Mouse (Mus musculus) embryonic facial prominence, embryonic 13.5 days (tissue): Measurements from ENCODE around the gene Olfr732. TPM values are rescaled to one million over a fixed set of nuclear protein-coding genes. Genes with fewer than 3 reads are reported as not detected.

Experiments used
- ATAC-seq: fragments of 200-750 bp; cut with Nextera tagmentation; 2 replicates; pipeline ENCODE4 v1.8.0; 2017; ENCODE audit warnings: low read depth; ENCODE audit not compliant: insufficient number of reproducible peaks, insufficient read depth, low FRiP score, low TSS enrichment
- H3K27ac ChIP-seq: fragments of 300-500 bp; sonication (generic); 2 replicates; pipeline ENCODE4 v1.5.1; 2015; ENCODE audit warnings: moderate library complexity, mild to moderate bottlenecking, inconsistent platforms
- H3K27me3 ChIP-seq: fragments of 300-500 bp; sonication (generic); 2 replicates; pipeline ENCODE4 v1.6.1; 2015; ENCODE audit warnings: mild to moderate bottlenecking, inconsistent platforms
- H3K36me3 ChIP-seq: fragments of 300-500 bp; sonication (generic); 2 replicates; pipeline ENCODE4 v1.6.1; 2015; ENCODE audit warnings: mild to moderate bottlenecking, inconsistent platforms
- H3K4me1 ChIP-seq: fragments of 300-500 bp; sonication (generic); 2 replicates; pipeline ENCODE4 v1.6.1; 2015; ENCODE audit warnings: inconsistent platforms
- H3K4me2 ChIP-seq: fragments of 300-500 bp; sonication (generic); 2 replicates; pipeline ENCODE4 v1.6.1; 2015; ENCODE audit warnings: moderate library complexity, mild to moderate bottlenecking, inconsistent platforms
- H3K4me3 ChIP-seq: fragments of 300-500 bp; sonication (generic); 2 replicates; pipeline ENCODE4 v1.5.1; 2015; ENCODE audit warnings: mild to moderate bottlenecking, inconsistent platforms
- H3K9ac ChIP-seq: fragments of 300-500 bp; sonication (generic); 2 replicates; pipeline ENCODE4 v1.6.1; 2015; ENCODE audit warnings: mild to moderate bottlenecking, inconsistent platforms
- H3K9me3 ChIP-seq: fragments of 300-500 bp; sonication (generic); 2 replicates; pipeline ENCODE4 v1.6.1; 2016; ENCODE audit warnings: inconsistent platforms
- WGBS: fragments of 180-500 bp; shearing (Covaris S2); methylation state at CpG from one replicate; pipeline ENCODE4 v1.1.7; 2015; ENCODE audit warnings: mixed read lengths; 5-methylcytosine and 5-hydroxymethylcytosine counted together
- polyA plus RNA-seq: library from polyadenylated mRNA; unstranded; fragments of >200 nt; fragmentation: Nextera tagmentation; extraction: Ambion mirVana; gene quantifications from 2 replicates; pipeline ENCODE4 v1.2.1, GENCODE M21; 2015

Gene Olfr732
- polyA plus RNA-seq: not detected in 2 replicates

DNA sequence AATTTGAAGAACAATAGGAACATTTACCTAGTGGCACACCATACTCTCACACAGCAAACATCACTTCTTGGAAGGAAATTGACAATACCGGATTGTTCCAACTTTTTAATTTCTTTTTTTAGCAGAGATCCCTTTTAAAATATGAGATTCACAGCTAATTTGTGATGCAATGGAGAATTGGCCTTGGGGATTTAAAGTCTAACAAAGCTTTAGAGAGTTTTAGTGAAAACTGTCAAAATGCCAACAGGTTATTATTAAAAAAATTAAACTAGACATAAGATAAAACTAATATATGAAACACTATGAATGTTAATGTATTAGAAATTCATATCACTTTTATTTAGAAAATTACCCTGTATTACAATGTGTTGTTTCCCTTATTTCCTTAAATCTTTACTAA lies at the start of gene Olfr732:
Gene Olfr732, minus strand, starts transcription at position 101 of the 400 bp plus-strand sequence.
- Histone ChIP-seq H3K9ac (no peak within 1 kb of the TSS), H3K9me3 (no peaks in the 10 kb centered on the region), H3K27me3 (no peaks in the 10 kb centered on the region), H3K27ac (no peak within 1 kb of the TSS), H3K4me1 (no peaks in the 10 kb centered on the region), H3K4me2 (no peak within 1 kb of the TSS), H3K4me3 (no peak within 1 kb of the TSS), H3K36me3 (no peaks in the 10 kb centered on the region)
- ATAC-seq: no peak
- 89% methylated on average over 1 of the region's 1 CpGs for WGBS

DNA sequence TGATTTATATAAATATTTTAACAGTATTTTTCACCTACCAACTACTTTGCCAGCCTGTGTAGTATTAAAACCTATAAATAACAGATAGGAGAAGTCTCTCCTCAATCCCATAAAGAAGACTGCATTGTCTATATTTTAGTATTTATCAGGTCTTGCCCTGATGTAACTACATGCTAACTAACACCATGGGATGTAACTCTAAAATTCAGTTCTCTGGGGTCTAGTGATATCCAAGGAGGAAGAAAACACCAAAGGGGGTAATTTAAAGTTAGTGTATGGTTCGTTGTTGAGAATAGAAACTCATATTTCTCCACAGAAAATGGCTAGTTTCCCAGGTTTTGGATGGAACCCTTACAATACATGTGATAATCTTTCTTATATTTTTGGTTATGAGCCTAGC lies 42.7 kb upstream of the Olfr732 start, which contains the start of gene Olfr734:
Gene Olfr734, minus strand, starts transcription at position 101 of the 400 bp plus-strand sequence.
- Histone ChIP-seq H3K4me1 (no peaks in the 10 kb centered on the region), H3K9ac (no peak within 1 kb of the TSS), H3K27ac (no peak within 1 kb of the TSS), H3K36me3 (no peaks in the 10 kb centered on the region), H3K27me3 (no peaks in the 10 kb centered on the region), H3K9me3 (no peaks in the 10 kb centered on the region), H3K4me3 (no peak within 1 kb of the TSS), H3K4me2 (no peak within 1 kb of the TSS)
- no peak for ATAC-seq
- WGBS: 77% methylated on average over 1 of the region's 1 CpGs

DNA sequence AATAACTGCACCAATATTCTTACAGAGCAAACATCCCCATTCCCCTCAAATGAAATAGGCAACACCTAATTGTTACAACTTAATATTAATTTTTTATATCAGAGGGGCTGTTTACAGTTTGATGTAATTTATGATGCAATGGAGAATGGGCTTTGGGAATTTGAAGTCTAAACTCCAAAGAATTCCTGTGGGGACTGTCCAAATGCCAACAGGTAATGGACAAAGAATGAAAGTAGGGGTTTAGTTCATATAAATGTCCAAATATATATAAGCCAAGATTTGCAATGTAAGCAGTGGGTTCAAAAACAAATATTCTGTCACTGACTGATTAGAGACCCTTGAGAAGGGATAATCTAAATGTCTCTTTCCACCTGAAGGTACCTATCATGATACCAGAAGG lies 17.4 kb upstream of the Olfr732 start, which contains the start of gene Olfr733:
Gene Olfr733, minus strand, starts transcription at position 101 of the 400 bp plus-strand sequence.
- no peak within 1 kb of the TSS for H3K4me2 ChIP-seq
- H3K9ac ChIP-seq: no peak within 1 kb of the TSS
- no peak for ATAC-seq
- H3K4me3 ChIP-seq: no peak within 1 kb of the TSS
- no peaks in the 10 kb centered on the region for H3K27me3 ChIP-seq
- no peaks in the 10 kb centered on the region for H3K36me3 ChIP-seq
- H3K27ac ChIP-seq: no peak within 1 kb of the TSS
- H3K9me3 ChIP-seq: no peaks in the 10 kb centered on the region
- no peaks in the 10 kb centered on the region for H3K4me1 ChIP-seq

DNA sequence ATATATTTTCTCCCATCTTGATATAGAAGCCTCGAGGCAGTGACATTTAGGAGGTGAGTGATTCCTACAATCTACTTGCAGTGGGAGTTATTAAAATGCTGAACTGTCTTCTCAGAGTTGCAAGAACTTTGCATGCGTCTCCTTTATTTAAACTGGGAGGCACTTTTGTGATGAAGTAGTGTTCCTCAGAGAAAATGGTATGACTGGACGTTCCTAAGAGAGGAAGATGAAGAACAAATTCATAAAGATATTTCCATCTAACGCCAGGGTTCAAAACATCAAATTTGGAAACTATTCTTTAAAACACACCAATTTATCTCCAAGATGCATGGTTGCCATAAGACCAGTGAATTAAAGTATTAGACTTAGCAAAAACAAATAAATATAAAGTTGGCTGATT lies 42.2 kb downstream of the Olfr732 start, which contains the start of gene Olfr731:
Gene Olfr731, minus strand, starts transcription at position 101 of the 400 bp plus-strand sequence.
- Histone ChIP-seq H3K27ac (no peak within 1 kb of the TSS), H3K4me1 (no peaks in the 10 kb centered on the region), H3K27me3 (no peaks in the 10 kb centered on the region), H3K9ac (no peak within 1 kb of the TSS), H3K9me3 (no peaks in the 10 kb centered on the region), H3K36me3 (no peaks in the 10 kb centered on the region), H3K4me3 (no peak within 1 kb of the TSS), H3K4me2 (no peak within 1 kb of the TSS)
- ATAC-seq: no peak
- WGBS: 79% methylated on average over 4 of the region's 4 CpGs

Other genes starting within 250 kb of the Olfr732 start
- not detected in 2 replicates for gene Olfr725, start 243.8 kb downstream of the Olfr732 start, polyA plus RNA-seq
- gene Olfr726, start 193.3 kb downstream of the Olfr732 start, polyA plus RNA-seq: not detected in 2 replicates
- not detected in 2 replicates for gene Olfr727, start 161.0 kb downstream of the Olfr732 start, polyA plus RNA-seq
- not detected in 2 replicates for gene Olfr728, start 141.5 kb downstream of the Olfr732 start, polyA plus RNA-seq
- gene Olfr729, start 131.3 kb downstream of the Olfr732 start, polyA plus RNA-seq: 0.06 TPM in 1 of 2 replicates, not detected in the other
- not detected in 2 replicates for gene Olfr730, start 96.0 kb downstream of the Olfr732 start, polyA plus RNA-seq
- gene Olfr731, start 42.3 kb downstream of the Olfr732 start, polyA plus RNA-seq: not detected in 2 replicates
- gene Olfr733, start 17.3 kb upstream of the Olfr732 start, polyA plus RNA-seq: 0.10 TPM in 1 of 2 replicates, not detected in the other
- gene Olfr734, start 42.6 kb upstream of the Olfr732 start, polyA plus RNA-seq: not detected in 2 replicates
- not detected in 2 replicates for gene Olfr735, start 64.7 kb upstream of the Olfr732 start, polyA plus RNA-seq
- gene Tlr11, start 73.7 kb upstream of the Olfr732 start, polyA plus RNA-seq: 0.07 TPM in 1 of 2 replicates, not detected in the other
- 0.22 TPM in 1 of 2 replicates, not detected in the other for gene Olfr736, start 97.0 kb upstream of the Olfr732 start, polyA plus RNA-seq
- gene Olfr738, start 123.4 kb upstream of the Olfr732 start, polyA plus RNA-seq: not detected in 2 replicates
- not detected in 2 replicates for gene Olfr739, start 134.4 kb upstream of the Olfr732 start, polyA plus RNA-seq
- not detected in 2 replicates for gene Olfr740, start 161.3 kb upstream of the Olfr732 start, polyA plus RNA-seq
- gene Olfr741, start 188.5 kb upstream of the Olfr732 start, polyA plus RNA-seq: not detected in 2 replicates
- not detected in 2 replicates for gene Olfr742, start 219.4 kb upstream of the Olfr732 start, polyA plus RNA-seq
- gene Olfr743, start 237.6 kb upstream of the Olfr732 start, polyA plus RNA-seq: not detected in 2 replicates